Mouse (Mus musculus) olfactory bulb, adult 2 months (tissue): ENCODE measurements around the gene Meis2.

Experiments used
- CTCF ChIP-seq: fragments of 200-500 bp; IDR thresholded peaks from 2 replicates; pipeline ENCODE4 v1.5.1; 2012; ENCODE audit warnings: low read depth, mild to moderate bottlenecking, low read length, moderate library complexity; ENCODE audit not compliant: insufficient read depth
- POLR2A ChIP-seq: fragments of 200-500 bp; IDR thresholded peaks from 2 replicates; pipeline ENCODE4 v1.6.1; 2012; ENCODE audit warnings: mild to moderate bottlenecking, low read depth, low read length, moderate library complexity; ENCODE audit not compliant: insufficient read depth

DNA sequence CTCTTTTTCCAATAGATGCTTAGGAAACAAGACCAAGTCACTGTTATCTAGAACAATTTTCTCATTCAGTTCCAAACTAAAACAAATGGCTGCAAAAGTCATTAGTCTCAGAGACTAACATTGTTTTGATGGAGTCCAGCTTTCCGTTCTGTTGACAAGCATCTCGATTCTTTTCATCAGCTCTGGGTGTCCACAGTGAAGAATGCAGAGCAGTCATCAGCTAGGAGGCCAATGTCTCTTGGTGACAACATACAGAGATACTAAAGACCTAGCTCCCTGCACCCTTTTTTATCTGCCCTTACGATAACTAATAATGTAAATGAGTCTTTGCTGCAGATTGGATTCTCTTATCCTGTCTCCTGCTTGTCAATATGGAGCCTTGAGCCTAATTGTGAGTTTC, 102.9 kb downstream of the Meis2 start:
- TF ChIP-seq CTCF = no peak
- no peak for TF ChIP-seq POLR2A
